Mouse (Mus musculus) intestine, embryonic 14.5 days (tissue): ENCODE measurements around the gene Exosc3. TPM values are rescaled to one million over a fixed set of nuclear protein-coding genes. Genes with fewer than 3 reads are reported as not detected.
A peak's percentile ranks its signal among the peaks of the same experiment; 100 is the strongest.
"Not testable (repeated sequence)": the region's sequence is repeated elsewhere in the genome, so short reads cannot be mapped to it uniquely, and the experiment has no call there.

Experiments used
- ATAC-seq: fragments of 200-750 bp; cut with Nextera tagmentation; replicated peaks from 2 replicates; pipeline ENCODE4 v1.8.0; 2017; ENCODE audit warnings: low read depth, moderate number of reproducible peaks, moderate TSS enrichment, moderate library complexity; ENCODE audit not compliant: low FRiP score, low TSS enrichment
- DNase-seq: peaks from one replicate; pipeline ENCODE4 v3.0.0-alpha.2; 2018; ENCODE audit warnings: low spot score
- H3K27ac ChIP-seq: fragments of 300-500 bp; sonication (generic); 2 replicates; pipeline ENCODE4 v1.5.1; 2014; ENCODE audit warnings: low read depth, mild to moderate bottlenecking, control low read depth
- H3K27me3 ChIP-seq: fragments of 300-500 bp; sonication (generic); replicated peaks from 2 replicates; pipeline ENCODE4 v1.6.1; 2014; ENCODE audit warnings: low read length, control low read depth; ENCODE audit not compliant: control insufficient read depth, insufficient read depth
- H3K36me3 ChIP-seq: fragments of 300-500 bp; sonication (generic); 2 replicates; pipeline ENCODE4 v1.6.1; 2014; ENCODE audit warnings: low read length, control low read depth; ENCODE audit not compliant: control insufficient read depth, insufficient read depth
- H3K4me1 ChIP-seq: fragments of 300-500 bp; sonication (generic); replicated peaks from 2 replicates; pipeline ENCODE4 v1.6.1; 2014; ENCODE audit warnings: low read length, control low read depth, mixed read lengths; ENCODE audit not compliant: control insufficient read depth, insufficient read depth
- H3K4me2 ChIP-seq: fragments of 300-500 bp; sonication (generic); 2 replicates; pipeline ENCODE4 v1.6.1; 2014; ENCODE audit warnings: low read length
- H3K4me3 ChIP-seq: fragments of 300-500 bp; sonication (generic); 2 replicates; pipeline ENCODE4 v1.5.1; 2014; ENCODE audit warnings: low read depth, low read length, control low read depth, mixed read lengths
- H3K9ac ChIP-seq: fragments of 300-500 bp; sonication (generic); 2 replicates; pipeline ENCODE4 v1.6.1; 2014; ENCODE audit warnings: mild to moderate bottlenecking, low read length
- H3K9me3 ChIP-seq: fragments of 300-500 bp; sonication (generic); 2 replicates; pipeline ENCODE4 v1.6.1; 2016; ENCODE audit warnings: low read length, control low read depth; ENCODE audit not compliant: control insufficient read depth
- WGBS: fragments of 180-500 bp; shearing (Covaris S2); extraction: QIAGEN DNeasy Blood & Tissue Kit; methylation state at CpG from one replicate; pipeline ENCODE4 v1.1.7; 2014; 5-methylcytosine and 5-hydroxymethylcytosine counted together
- polyA plus RNA-seq: library from polyadenylated mRNA; unstranded; fragments of >200 nt; fragmentation: Nextera tagmentation; extraction: Ambion mirVana; gene quantifications from 2 replicates; pipeline ENCODE4 v1.2.1, GENCODE M21; 2014

The Exosc3 gene
- 85.2 and 87.9 TPM in 2 replicates for polyA plus RNA-seq

DNA sequence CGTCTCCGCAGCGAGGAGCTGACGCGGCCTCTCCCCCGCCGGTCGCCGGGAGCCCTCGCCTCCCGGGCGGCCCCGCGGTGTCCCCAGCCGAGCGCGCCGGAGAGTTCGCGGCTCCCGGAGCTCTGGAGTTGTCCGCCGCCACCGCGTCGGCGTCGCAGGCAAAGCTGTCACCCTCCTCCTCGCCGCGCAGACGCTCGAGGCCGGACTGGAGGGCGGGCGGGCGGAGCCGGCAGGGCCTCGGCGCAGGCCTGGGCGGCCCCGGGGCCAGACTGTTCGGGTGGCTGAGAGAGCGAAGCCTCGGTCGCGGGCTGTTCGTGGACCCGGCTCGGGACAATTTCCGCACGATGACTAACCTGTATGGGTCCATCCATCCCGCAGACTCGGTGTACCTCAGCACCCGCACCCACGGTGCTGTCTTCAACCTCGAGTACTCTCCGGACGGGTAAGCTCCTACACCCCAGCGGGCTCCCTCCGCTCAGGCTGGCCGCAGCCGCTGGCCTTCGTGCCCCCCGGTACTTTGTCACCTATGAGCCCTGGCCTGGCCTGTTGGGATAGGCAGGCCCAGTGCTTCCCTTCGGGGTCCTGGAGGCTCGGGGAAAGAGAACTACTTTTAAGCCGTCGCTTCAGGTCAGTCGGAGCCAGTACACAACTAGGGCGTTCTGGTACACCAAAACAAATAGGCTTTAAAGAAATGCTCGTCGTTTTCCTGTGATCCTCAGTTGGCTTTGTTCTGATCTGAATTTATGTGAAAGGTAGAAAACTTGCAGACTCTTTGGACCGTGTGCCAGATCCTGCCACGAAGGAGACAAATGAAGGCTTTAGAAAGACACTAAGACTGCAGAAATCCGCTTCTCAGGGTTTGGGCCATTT lies at the start of gene Exosc3:
Gene Exosc3, minus strand, starts transcription at position 447 of the 870 bp plus-strand sequence.
- H3K4me3 ChIP-seq = peak within 1 kb of the TSS; percentile 97
- no peaks in the 10 kb centered on the region for H3K27me3 ChIP-seq
- H3K27ac ChIP-seq = peak within 1 kb of the TSS; percentile 98
- H3K9ac ChIP-seq = peak within 1 kb of the TSS; percentile 92
- DNase-seq (peak; percentile 82), ATAC-seq (peak; percentile 87)
- H3K4me2 ChIP-seq = peak within 1 kb of the TSS; percentile 67
- peaks cover 14% of the 10 kb centered on the region; the same call in 1 of the 2 replicates for H3K36me3 ChIP-seq
- H3K9me3 ChIP-seq = no peaks in the 10 kb centered on the region
- WGBS = under 1% methylated on average over 70 of the region's 76 CpGs
- H3K4me1 ChIP-seq = peaks cover 14% of the 10 kb centered on the region; the same call in 1 of the 2 replicates

DNA sequence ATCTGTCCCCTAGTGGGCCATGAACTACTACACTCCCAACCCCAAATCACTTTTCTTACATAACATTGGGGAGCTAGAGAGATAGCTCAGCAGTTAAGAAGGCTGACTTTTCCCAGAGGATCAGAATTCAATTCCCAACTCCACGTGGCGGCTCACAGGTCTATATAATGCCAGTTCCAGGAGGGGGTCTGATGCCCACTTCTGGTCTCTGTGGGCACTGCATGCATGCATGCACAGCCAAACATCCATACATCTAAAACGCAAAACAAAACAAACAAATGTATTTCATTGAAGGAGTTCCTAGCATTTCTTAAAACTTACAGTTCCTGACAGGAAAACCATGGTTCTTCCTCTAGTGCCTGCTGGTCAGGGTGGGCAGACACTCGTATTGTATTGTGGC lies 49.6 kb upstream of the Exosc3 start:
- no peaks in the 10 kb centered on the region for H3K9me3 ChIP-seq
- no peaks in the 10 kb centered on the region for H3K27me3 ChIP-seq
- no peaks in the 10 kb centered on the region for H3K4me1 ChIP-seq
- 66% methylated on average over 4 of the region's 4 CpGs for WGBS
- peaks cover 9% of the 10 kb centered on the region; the same call in 1 of the 2 replicates for H3K36me3 ChIP-seq
- ATAC-seq (no peak), DNase-seq (no peak)
- H3K4me2 ChIP-seq = no peak overlapping the region
- H3K27ac ChIP-seq = no peak overlapping the region
- no peak overlapping the region for H3K9ac ChIP-seq
- H3K4me3 ChIP-seq = no peak overlapping the region

GRCm38 (mm10) chr4:45387296-45387695 lies 44.8 kb upstream of the Exosc3 start:
- not testable (repeated sequence) for H3K4me2 ChIP-seq, ATAC-seq, H3K27me3 ChIP-seq, DNase-seq, H3K4me3 ChIP-seq, H3K9ac ChIP-seq, H3K9me3 ChIP-seq, H3K27ac ChIP-seq, H3K36me3 ChIP-seq, H3K4me1 ChIP-seq
- WGBS = 93% methylated on average over 5 of the region's 5 CpGs

GRCm38 (mm10) chr4:45382133-45382532 lies 39.6 kb upstream of the Exosc3 start:
- H3K4me3 ChIP-seq, H3K27ac ChIP-seq, H3K27me3 ChIP-seq, H3K9ac ChIP-seq, H3K36me3 ChIP-seq, H3K4me1 ChIP-seq, H3K9me3 ChIP-seq, DNase-seq, H3K4me2 ChIP-seq, ATAC-seq: not testable (repeated sequence)
- WGBS = 65% methylated on average over 2 of the region's 2 CpGs

GRCm38 (mm10) chr4:45380903-45381580 lies 38.5 kb upstream of the Exosc3 start:
- not testable (repeated sequence) for H3K4me3 ChIP-seq, H3K9me3 ChIP-seq, ATAC-seq, DNase-seq, H3K27ac ChIP-seq, H3K4me1 ChIP-seq, H3K36me3 ChIP-seq, H3K27me3 ChIP-seq, H3K4me2 ChIP-seq, H3K9ac ChIP-seq
- WGBS = 91% methylated on average over 10 of the region's 10 CpGs

GRCm38 (mm10) chr4:45376573-45376972 lies 34.0 kb upstream of the Exosc3 start:
- Histone ChIP-seq H3K4me2 (no peak overlapping the region), H3K36me3 (peaks cover 48% of the 10 kb centered on the region), H3K9ac (no peak overlapping the region), H3K4me1 (no peaks in the 10 kb centered on the region), H3K4me3 (no peak overlapping the region), H3K27ac (no peak overlapping the region), H3K9me3 (no peaks in the 10 kb centered on the region), H3K27me3 (no peaks in the 10 kb centered on the region)
- 81% methylated on average over 4 of the region's 4 CpGs for WGBS
- ATAC-seq = no peak
- no peak for DNase-seq

DNA sequence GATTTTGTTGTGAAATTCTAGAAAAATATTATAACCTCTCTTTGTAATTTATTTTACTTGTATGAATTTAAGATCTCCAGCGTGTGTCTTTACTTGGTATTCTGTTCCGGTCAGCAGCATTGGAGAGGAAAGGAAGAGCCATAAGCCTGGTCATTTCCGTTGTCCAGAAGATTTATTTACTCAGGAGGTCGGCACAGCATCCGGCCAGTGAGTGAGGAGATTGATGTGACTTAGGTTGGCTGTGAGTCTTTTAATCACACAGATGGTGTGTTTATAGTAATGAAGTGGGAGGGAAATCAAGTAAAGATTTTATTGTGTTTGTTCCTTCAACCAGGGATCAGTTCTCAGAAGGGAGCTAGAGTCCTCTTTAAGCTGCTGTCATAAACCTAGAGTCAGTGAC lies 32.3 kb upstream of the Exosc3 start:
- Histone ChIP-seq H3K9ac (no peak overlapping the region), H3K4me1 (no peaks in the 10 kb centered on the region), H3K27me3 (no peaks in the 10 kb centered on the region), H3K9me3 (no peaks in the 10 kb centered on the region), H3K4me2 (no peak overlapping the region), H3K36me3 (peaks cover 61% of the 10 kb centered on the region), H3K27ac (no peak overlapping the region), H3K4me3 (no peak overlapping the region)
- DNase-seq (no peak), ATAC-seq (no peak)
- 63% methylated on average over 5 of the region's 5 CpGs for WGBS

- ATAC-seq (no peak), DNase-seq (no peak)
- 85% methylated on average over 3 of the region's 3 CpGs for WGBS
- Histone ChIP-seq H3K4me3 (no peak overlapping the region), H3K4me2 (no peak overlapping the region), H3K9me3 (no peaks in the 10 kb centered on the region), H3K9ac (no peak overlapping the region), H3K27ac (no peak overlapping the region), H3K27me3 (no peaks in the 10 kb centered on the region), H3K36me3 (peaks cover 54% of the 10 kb centered on the region), H3K4me1 (no peaks in the 10 kb centered on the region)
These were observed 28.7 kb upstream of the Exosc3 start for GRCm38 (mm10) chr4:45371261-45371660.
